Mouse (Mus musculus) midbrain, postnatal 0 days (tissue): ENCODE data around the gene Gm973. TPM values are rescaled to one million over a fixed set of nuclear protein-coding genes. Genes with fewer than 3 reads are reported as not detected.
A peak's percentile ranks its signal among the peaks of the same experiment; 100 is the strongest.

Experiments used
- ATAC-seq: fragments of 200-750 bp; cut with Nextera tagmentation; 2 replicates; pipeline ENCODE4 v1.8.0; 2017; ENCODE audit warnings: moderate number of reproducible peaks, mild to moderate bottlenecking, moderate TSS enrichment, moderate library complexity; ENCODE audit not compliant: low FRiP score
- DNase-seq: peaks from one replicate; pipeline ENCODE4 v3.0.0-alpha.2; 2015; ENCODE audit warnings: low spot score
- H3K27ac ChIP-seq: fragments of 300-500 bp; sonication (generic); 2 replicates; pipeline ENCODE4 v1.5.1; 2014; ENCODE audit warnings: low read depth, mild to moderate bottlenecking, low read length, mixed read lengths
- H3K27me3 ChIP-seq: fragments of 300-500 bp; sonication (generic); 2 replicates; pipeline ENCODE4 v1.6.1; 2014; ENCODE audit warnings: low read length, control low read depth, mixed read lengths; ENCODE audit not compliant: insufficient read depth
- H3K36me3 ChIP-seq: fragments of 300-500 bp; sonication (generic); 2 replicates; pipeline ENCODE4 v1.6.1; 2014; ENCODE audit warnings: low read length, control low read depth, mixed read lengths; ENCODE audit not compliant: insufficient read depth
- H3K4me1 ChIP-seq: fragments of 300-500 bp; sonication (generic); 2 replicates; pipeline ENCODE4 v1.6.1; 2014; ENCODE audit warnings: mild to moderate bottlenecking, control low read depth, antibody characterized with exemption, low read length, mixed read lengths; ENCODE audit not compliant: insufficient read depth
- H3K4me2 ChIP-seq: fragments of 300-500 bp; sonication (generic); 2 replicates; pipeline ENCODE4 v1.6.1; 2014; ENCODE audit warnings: low read depth, mild to moderate bottlenecking, low read length, mixed read lengths; ENCODE audit not compliant: poor library complexity, severe bottlenecking
- H3K4me3 ChIP-seq: fragments of 300-500 bp; sonication (generic); 2 replicates; pipeline ENCODE4 v1.5.1; 2014; ENCODE audit warnings: low read depth, mild to moderate bottlenecking, low read length, moderate library complexity
- H3K9ac ChIP-seq: fragments of 300-500 bp; sonication (generic); replicated peaks from 2 replicates; pipeline ENCODE4 v1.6.1; 2014; ENCODE audit warnings: mild to moderate bottlenecking, low read length, moderate library complexity, mixed read lengths; ENCODE audit not compliant: poor library complexity, severe bottlenecking
- H3K9me3 ChIP-seq: fragments of 300-500 bp; sonication (generic); 2 replicates; pipeline ENCODE4 v1.6.1; 2016; ENCODE audit warnings: low read length, control low read depth
- CTCF ChIP-seq: IDR thresholded peaks from 2 replicates; pipeline ENCODE4 v1.5.1; 2016; ENCODE audit warnings: antibody characterized with exemption, mild to moderate bottlenecking
- WGBS: fragments of 180-500 bp; shearing (Covaris S2); extraction: QIAGEN DNeasy Blood & Tissue Kit; methylation state at CpG from one replicate; pipeline ENCODE4 v1.1.7; 2014; 5-methylcytosine and 5-hydroxymethylcytosine counted together
- polyA plus RNA-seq: library from polyadenylated mRNA; unstranded; fragments of >200 nt; fragmentation: Nextera tagmentation; extraction: Ambion mirVana; gene quantifications from 2 replicates; pipeline ENCODE4 v1.2.1, GENCODE M21; 2015
- total RNA-seq: library from RNA; depleted of rRNA; stranded (reverse); fragments of >200 nt; gene quantifications from 2 replicates; pipeline ENCODE4 v1.2.3, GENCODE M21; 2014

Gm973 gene
- total and polyA plus RNA-seq, 2 experiments from 2014 or later, result 7.5 to 15.0 TPM

DNA sequence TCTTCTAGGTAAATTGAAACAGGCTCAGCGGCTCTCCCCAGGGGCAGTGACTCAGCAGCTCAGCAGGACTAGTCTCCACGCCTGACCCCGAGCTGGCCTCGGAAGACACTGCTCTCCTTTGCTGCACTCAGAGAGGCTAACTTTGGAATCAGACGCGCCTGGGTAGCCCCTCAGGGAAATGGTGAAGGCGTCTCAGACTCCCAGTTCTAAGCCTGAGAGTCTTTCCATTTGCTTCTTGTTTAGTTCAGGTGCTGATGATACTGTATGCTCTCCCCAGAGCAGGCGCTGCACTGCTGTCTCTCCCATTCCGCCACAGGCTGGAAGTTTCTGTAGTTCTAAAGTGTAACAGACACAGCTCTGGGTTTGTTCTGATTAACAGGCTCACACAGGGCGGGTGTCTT, 28.4 kb upstream of the Gm973 start:
- DNase-seq, result no peak
- whole genome bisulfite sequencing, result 13% methylated on average over 10 of the region's 10 CpGs
- Histone ChIP-seq H3K27ac (no peak overlapping the region), H3K4me2 (peak overlapping the region; percentile 2; the same call in 1 of the 2 replicates), H3K4me1 (peaks cover 10% of the 10 kb centered on the region; the same call in 1 of the 2 replicates), H3K27me3 (peaks cover 12% of the 10 kb centered on the region), H3K4me3 (no peak overlapping the region), H3K9me3 (no peaks in the 10 kb centered on the region), H3K9ac (no peak overlapping the region), H3K36me3 (no peaks in the 10 kb centered on the region)
- TF ChIP-seq CTCF, result no peak
- no peak for ATAC-seq

- DNase-seq (no peak), ATAC-seq (no peak)
- no peak overlapping the region for H3K4me2 ChIP-seq
- H3K9ac ChIP-seq, result no peak overlapping the region
- no peaks in the 10 kb centered on the region for H3K9me3 ChIP-seq
- peaks cover 10% of the 10 kb centered on the region; the same call in 1 of the 2 replicates for H3K4me1 ChIP-seq
- TF ChIP-seq CTCF, result no peak
- 51% methylated on average over 4 of the region's 4 CpGs for WGBS
- H3K27ac ChIP-seq, result no peak overlapping the region
- H3K36me3 ChIP-seq, result no peaks in the 10 kb centered on the region
- peaks cover 7% of the 10 kb centered on the region for H3K27me3 ChIP-seq
- no peak overlapping the region for H3K4me3 ChIP-seq
Measured at GRCm38 (mm10) chr1:59488481-59488880, 27.6 kb upstream of the Gm973 start.

GRCm38 (mm10) chr1:59488991-59489390, 27.1 kb upstream of the Gm973 start:
- H3K27ac ChIP-seq, result no peak overlapping the region
- DNase-seq (no peak), ATAC-seq (no peak)
- H3K4me2 ChIP-seq, result no peak overlapping the region
- H3K36me3 ChIP-seq, result no peaks in the 10 kb centered on the region
- WGBS, result 63% methylated on average over 4 of the region's 4 CpGs
- no peaks in the 10 kb centered on the region for H3K9me3 ChIP-seq
- peaks cover 5% of the 10 kb centered on the region for H3K27me3 ChIP-seq
- peaks cover 8% of the 10 kb centered on the region; the same call in 1 of the 2 replicates for H3K4me1 ChIP-seq
- H3K4me3 ChIP-seq, result no peak overlapping the region
- no peak for TF ChIP-seq CTCF
- H3K9ac ChIP-seq, result no peak overlapping the region

DNA sequence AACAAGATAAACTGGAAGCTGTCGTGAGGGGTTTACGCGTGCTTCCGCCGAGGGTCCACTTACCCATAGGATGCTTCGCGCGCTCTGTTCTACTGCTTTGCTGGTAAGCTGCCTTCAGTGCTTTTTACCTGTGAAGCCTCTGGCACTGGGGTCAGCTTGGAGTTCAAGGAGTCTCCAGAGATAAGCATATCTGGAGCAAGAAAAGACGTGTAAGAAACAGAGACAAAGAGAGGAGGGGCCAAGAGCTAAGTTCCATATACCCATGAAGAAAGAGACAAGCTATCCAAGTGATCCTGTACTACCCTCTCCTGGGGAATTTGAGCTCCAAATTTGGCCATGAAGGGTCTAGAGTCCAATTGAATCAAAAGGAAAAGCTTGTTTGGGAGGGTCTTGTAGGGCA, 24.5 kb upstream of the Gm973 start:
- no peak for TF ChIP-seq CTCF
- Histone ChIP-seq H3K27ac (no peak overlapping the region), H3K36me3 (no peaks in the 10 kb centered on the region), H3K27me3 (no peaks in the 10 kb centered on the region), H3K4me1 (no peaks in the 10 kb centered on the region), H3K9ac (no peak overlapping the region), H3K4me3 (no peak overlapping the region), H3K4me2 (no peak overlapping the region), H3K9me3 (no peaks in the 10 kb centered on the region)
- ATAC-seq, result no peak
- 85% methylated on average over 9 of the region's 9 CpGs for WGBS
- DNase-seq, result no peak

- Histone ChIP-seq H3K4me2 (no peak overlapping the region), H3K9me3 (no peaks in the 10 kb centered on the region), H3K4me3 (no peak overlapping the region), H3K27me3 (no peaks in the 10 kb centered on the region), H3K36me3 (no peaks in the 10 kb centered on the region), H3K27ac (no peak overlapping the region), H3K9ac (no peak overlapping the region), H3K4me1 (no peaks in the 10 kb centered on the region)
- no peak for DNase-seq
- WGBS, result 61% methylated on average over 4 of the region's 4 CpGs
- no peak for TF ChIP-seq CTCF
- no peak for ATAC-seq
Measured at GRCm38 (mm10) chr1:59492432-59492831, 23.6 kb upstream of the Gm973 start.

DNA sequence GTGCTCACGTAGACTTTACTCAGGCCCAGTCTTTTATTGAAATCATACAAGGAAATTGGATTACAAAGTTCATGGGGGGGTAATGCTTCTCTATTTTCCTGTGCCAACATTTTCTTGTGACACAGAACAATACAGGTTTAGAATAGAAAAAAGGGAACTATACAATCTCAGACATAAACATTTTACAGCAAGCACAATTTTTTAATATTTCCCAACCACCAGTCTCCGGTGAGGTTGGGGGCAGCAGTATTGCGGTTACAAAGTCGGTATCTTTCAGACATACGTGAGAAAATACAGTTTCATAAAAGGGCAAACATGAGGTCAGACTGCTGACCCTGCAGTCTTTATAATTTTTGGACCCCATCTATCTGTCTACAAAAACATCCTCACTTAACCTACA, 20.1 kb upstream of the Gm973 start:
- TF ChIP-seq CTCF, result no peak
- H3K9me3 ChIP-seq, result no peaks in the 10 kb centered on the region
- H3K4me1 ChIP-seq, result no peaks in the 10 kb centered on the region
- H3K27me3 ChIP-seq, result no peaks in the 10 kb centered on the region
- no peak overlapping the region for H3K4me2 ChIP-seq
- H3K27ac ChIP-seq, result no peak overlapping the region
- no peak overlapping the region for H3K4me3 ChIP-seq
- H3K36me3 ChIP-seq, result no peaks in the 10 kb centered on the region
- no peak overlapping the region for H3K9ac ChIP-seq
- WGBS, result 94% methylated on average over 5 of the region's 5 CpGs
- no peak for ATAC-seq
- no peak for DNase-seq
